ENCODE assay signal across 9 mouse cellular contexts in the genomic region with DNA sequence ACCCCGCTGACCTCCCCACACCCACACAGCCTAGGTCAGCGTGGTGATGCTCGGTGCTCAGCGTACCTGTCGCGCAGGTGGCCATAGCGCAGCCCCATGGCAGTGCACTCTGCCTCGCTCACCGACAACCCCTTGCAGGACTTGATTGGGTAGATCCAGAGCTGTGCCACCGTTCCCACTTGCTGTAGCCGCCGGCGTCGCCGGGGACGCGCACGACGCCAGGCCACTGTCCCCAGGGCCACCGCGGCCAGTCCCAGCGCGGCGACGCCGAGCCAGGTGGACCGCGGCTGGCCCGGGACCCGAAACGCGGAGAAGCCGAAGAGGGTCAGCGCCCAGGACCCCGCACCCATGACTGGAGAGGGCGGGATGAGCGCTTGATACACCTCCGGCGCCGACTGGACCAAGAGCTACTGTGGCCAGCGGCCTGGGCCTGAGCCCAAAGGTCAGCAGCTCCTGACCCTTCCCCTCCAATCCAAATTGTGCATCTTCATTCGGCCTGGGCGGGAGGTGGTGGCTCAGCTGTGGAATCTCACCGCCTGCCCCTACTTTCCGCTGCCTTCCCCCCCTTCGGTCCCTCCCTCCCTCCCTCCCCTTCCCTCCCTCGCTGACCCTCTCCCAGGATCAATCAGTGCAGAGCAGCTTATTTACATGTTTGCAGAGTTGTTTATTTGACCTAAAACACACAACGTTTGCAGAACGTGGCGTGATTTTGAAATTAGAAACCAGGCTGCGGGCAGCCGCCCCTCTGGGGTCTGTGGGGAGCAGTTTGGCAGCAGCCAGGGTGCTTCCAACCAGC. TPM values are rescaled to one million over a fixed set of nuclear protein-coding genes. Genes with fewer than 3 reads are reported as not detected.
DNase-seq lines count a peak whose midpoint lies in the region; ATAC-seq lines count a peak whose summit lies in the region.
"Had no signal": no experiment of that assay in that cellular context is flagged by ENCODE, and none has a peak within 500 bp of the region (broad histone marks: within the 10 kb centered on the region; RNA-seq: fewer than 3 reads in every experiment).

Gene Marc1, minus strand, starts transcription at position 534 of the 796 bp plus-strand sequence.

- H3K36me3 ChIP-seq in embryonic facial prominence, embryonic 13.5 days = peaks cover 17% of the 10 kb centered on the region
- 0 out of 2 replicates have a peak, but pooled peaks cover 3% of the 10 kb centered on the region for H3K36me3 ChIP-seq in midbrain, embryonic 10.5 days

- H3K4me2 ChIP-seq in embryonic facial prominence, embryonic 13.5 days = peak within 1 kb of the TSS; percentile 76

- H3K9me3 ChIP-seq in embryonic facial prominence, embryonic 13.5 days = no peaks in the 10 kb centered on the region
- H3K9me3 ChIP-seq in midbrain, embryonic 10.5 days (replicated peaks) = no peaks in the 10 kb centered on the region

- peak within 1 kb of the TSS; percentile 60 for H3K9ac ChIP-seq in embryonic facial prominence, embryonic 13.5 days

- no peak within 1 kb of the TSS for H3K27ac ChIP-seq in embryonic facial prominence, embryonic 13.5 days
- H3K27ac ChIP-seq in midbrain, embryonic 10.5 days (replicated peaks) = 0 out of 2 replicates have a peak within 1 kb of the TSS, but pooled peaks have one; percentile 28

- peaks cover 8% of the 10 kb centered on the region for H3K4me1 ChIP-seq in embryonic facial prominence, embryonic 13.5 days
- H3K4me1 ChIP-seq in midbrain, embryonic 10.5 days = peaks cover 13% of the 10 kb centered on the region

- WGBS in embryonic facial prominence, embryonic 13.5 days = 4% methylated on average over 52 of the region's 52 CpGs
- 6% methylated on average over 50 of the region's 52 CpGs for WGBS in midbrain, embryonic 10.5 days

- H3K27me3 ChIP-seq in embryonic facial prominence, embryonic 13.5 days = peaks cover 37% of the 10 kb centered on the region
- peaks cover 52% of the 10 kb centered on the region for H3K27me3 ChIP-seq in midbrain, embryonic 10.5 days (ENCODE audit: low read depth, poor library complexity, severe bottlenecking)

- ATAC-seq in frontal cortex, adult (ENCODE audit: low TSS enrichment) = peak; percentile 50; the same call in 1 of the 2 replicates
- ATAC-seq in embryonic facial prominence, embryonic 13.5 days (ENCODE audit: insufficient number of reproducible peaks, insufficient read depth, low FRiP score, low TSS enrichment, low read depth) = 0 out of 2 replicates have a peak, but pooled peaks have one; percentile 10

- peak within 1 kb of the TSS; percentile 41 for H3K4me3 ChIP-seq in embryonic facial prominence, embryonic 13.5 days
- H3K4me3 ChIP-seq in midbrain, embryonic 10.5 days = peak within 1 kb of the TSS; percentile 55

- no peak for DNase-seq in frontal cortex, postnatal 10 days (ENCODE audit: low spot score in 2 of 2)
- DNase-seq in kidney, adult 18-20 months = peak; percentile 56
- DNase-seq in midbrain, embryonic 10.5 days (ENCODE audit: low spot score) = peak; percentile 35
- no peak for DNase-seq in urinary bladder, adult 2 months (ENCODE audit: low spot score)
- no peak for DNase-seq in layer of hippocampus, postnatal 10 days (ENCODE audit: low spot score in 2 of 2)
- DNase-seq in frontal cortex, adult 2 months (ENCODE audit: extremely low spot score in 1 of 2, low spot score in 1 of 2) = no peak

RNA-seq across cellular contexts. Expression of gene Marc1, which starts in this region (rescaled TPM):
- polyA plus RNA-seq in embryonic facial prominence, embryonic 13.5 days (2015; fragmentation: Nextera tagmentation; extraction: Ambion mirVana) = 0.36 TPM in 1 of 2 replicates, not detected in the other
- 0.11 TPM in 1 of 2 replicates, not detected in the other for polyA plus RNA-seq in midbrain, embryonic 10.5 days (2016; fragmentation: Nextera tagmentation; extraction: Ambion mirVana)
- polyA plus RNA-seq in urinary bladder, adult 2 months (2012; rRNA removed) = 0.40 and 0.62 TPM in 2 replicates
- total RNA-seq in layer of hippocampus, postnatal 10 days (2021) = not detected
- 0.08 and 0.14 TPM in 2 replicates for polyA plus RNA-seq in frontal cortex, adult 2 months (2012; rRNA removed)
- total RNA-seq: common myeloid progenitor, adult 5-6 weeks had no signal

Comparison
In these comparisons a context has a peak if more than half of its experiments do, and no peak if none do; other contexts are left out.
1. Peak in ATAC-seq, H3K4me3 ChIP-seq, H3K9ac ChIP-seq and H3K4me2 ChIP-seq in embryonic facial prominence, embryonic 13.5 days; RNA of the gene not detected or under 1 TPM.
2. Peak in DNase-seq, H3K4me3 ChIP-seq and H3K27ac ChIP-seq in midbrain, embryonic 10.5 days; RNA of the gene not detected or under 1 TPM.